Mouse (Mus musculus): ENCODE data around the gene Lif.

GRCm38 (mm10) chr11:4319212-4319955 lies 62.0 kb downstream of the Lif start:
- TF ChIP-seq CTCF (IDR thresholded peaks at IDR 0.05; ENCODE audit: borderline replicate concordance, extremely low read depth, insufficient read depth, insufficient read length) (no peak), POLR2A (IDR thresholded peaks at IDR 0.05; ENCODE audit: borderline replicate concordance, extremely low read depth, insufficient read depth, insufficient read length, poor library complexity, severe bottlenecking) (no peak)

Measured in brain, embryonic 14.5 days (tissue).